Mouse (Mus musculus) hindbrain, postnatal 0 days (tissue): ENCODE measurements at regions not wholly inside any gene's neighbourhood (a gene's known extent, or its start where the extent isn't known, plus 50 kb on each side); places are given as distances from the start of the nearest gene placed in this dataset.
A peak's percentile ranks its signal among the peaks of the same experiment; 100 is the strongest.

Experiments
- ATAC-seq: fragments of 200-750 bp; cut with Nextera tagmentation; 2 replicates; pipeline ENCODE4 v1.8.0; 2017; ENCODE audit warnings: mild to moderate bottlenecking, moderate TSS enrichment, moderate library complexity
- DNase-seq: peaks from one replicate; pipeline ENCODE4 v3.0.0-alpha.2; 2015; ENCODE audit warnings: low spot score
- H3K27ac ChIP-seq: fragments of 300-500 bp; sonication (generic); 2 replicates; pipeline ENCODE4 v1.5.1; 2014; ENCODE audit warnings: mild to moderate bottlenecking
- H3K27me3 ChIP-seq: fragments of 300-500 bp; sonication (generic); 2 replicates; pipeline ENCODE4 v1.6.1; 2014; ENCODE audit warnings: low read length, mixed read lengths; ENCODE audit not compliant: insufficient read depth
- H3K36me3 ChIP-seq: fragments of 300-500 bp; sonication (generic); 2 replicates; pipeline ENCODE4 v1.6.1; 2014; ENCODE audit warnings: low read length, mixed read lengths; ENCODE audit not compliant: insufficient read depth
- H3K4me1 ChIP-seq: fragments of 300-500 bp; sonication (generic); 2 replicates; pipeline ENCODE4 v1.6.1; 2014; ENCODE audit warnings: antibody characterized with exemption, low read length, mixed read lengths; ENCODE audit not compliant: insufficient read depth
- H3K4me2 ChIP-seq: fragments of 300-500 bp; sonication (generic); 2 replicates; pipeline ENCODE4 v1.6.1; 2014; ENCODE audit warnings: low read depth, mild to moderate bottlenecking, low read length, moderate library complexity, mixed read lengths
- H3K4me3 ChIP-seq: fragments of 300-500 bp; sonication (generic); 2 replicates; pipeline ENCODE4 v1.5.1; 2014; ENCODE audit warnings: low read length
- H3K9ac ChIP-seq: fragments of 300-500 bp; sonication (generic); replicated peaks from 2 replicates; pipeline ENCODE4 v1.6.1; 2014; ENCODE audit warnings: mild to moderate bottlenecking, low read length, moderate library complexity, mixed read lengths
- H3K9me3 ChIP-seq: fragments of 300-500 bp; sonication (generic); 2 replicates; pipeline ENCODE4 v1.6.1; 2016; ENCODE audit warnings: low read length, mixed read lengths
- CTCF ChIP-seq: IDR thresholded peaks from 2 replicates; pipeline ENCODE4 v1.5.1; 2016; ENCODE audit warnings: antibody characterized with exemption, control low read depth, low read depth
- WGBS: fragments of 180-500 bp; shearing (Covaris S2); extraction: QIAGEN DNeasy Blood & Tissue Kit; methylation state at CpG from one replicate; pipeline ENCODE4 v1.1.7; 2014; 5-methylcytosine and 5-hydroxymethylcytosine counted together

- Histone ChIP-seq H3K27me3 (no peaks in the 10 kb centered on the region), H3K4me2 (no peak overlapping the region), H3K9me3 (no peaks in the 10 kb centered on the region), H3K4me3 (no peak overlapping the region), H3K27ac (no peak overlapping the region), H3K9ac (no peak overlapping the region), H3K36me3 (no peaks in the 10 kb centered on the region), H3K4me1 (no peaks in the 10 kb centered on the region)
- ATAC-seq (no peak), DNase-seq (no peak)
- TF ChIP-seq CTCF: no peak
Observed at GRCm38 (mm10) chr15:56119287-56120065, 1357.9 kb downstream of the Slc22a22 start.

- Histone ChIP-seq H3K4me3 (no peak overlapping the region), H3K9ac (no peak overlapping the region), H3K27me3 (no peaks in the 10 kb centered on the region), H3K9me3 (no peaks in the 10 kb centered on the region), H3K4me1 (no peaks in the 10 kb centered on the region), H3K4me2 (no peak overlapping the region), H3K27ac (no peak overlapping the region), H3K36me3 (no peaks in the 10 kb centered on the region)
- no peak for TF ChIP-seq CTCF
- ATAC-seq: no peak
- 51% methylated on average over 2 of the region's 2 CpGs for WGBS
- no peak for DNase-seq
Observed at GRCm38 (mm10) chr15:56108313-56108712, 1369.1 kb downstream of the Slc22a22 start.

DNA sequence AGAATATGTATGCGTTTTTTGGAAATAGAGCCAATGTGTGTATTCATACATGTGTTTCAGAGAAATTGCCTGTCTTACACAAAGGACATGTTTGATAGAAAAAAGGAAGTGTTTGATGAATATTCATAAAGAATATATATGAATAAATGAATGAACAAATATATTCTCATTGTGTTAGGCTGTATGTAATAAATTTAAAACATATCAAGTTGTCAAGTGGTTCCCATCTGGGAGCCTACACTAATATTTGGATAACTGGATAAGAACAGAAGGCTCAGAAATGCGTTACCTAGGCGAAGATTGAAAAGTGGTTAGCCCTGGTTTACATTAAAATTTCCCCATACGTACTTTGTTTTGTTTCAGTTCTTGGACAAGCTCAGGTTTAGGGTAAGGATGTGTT, 1369.7 kb downstream of the Slc22a22 start:
- Histone ChIP-seq H3K27me3 (no peaks in the 10 kb centered on the region), H3K4me1 (no peaks in the 10 kb centered on the region), H3K4me2 (no peak overlapping the region), H3K27ac (no peak overlapping the region), H3K4me3 (no peak overlapping the region), H3K36me3 (no peaks in the 10 kb centered on the region), H3K9ac (no peak overlapping the region), H3K9me3 (no peaks in the 10 kb centered on the region)
- TF ChIP-seq CTCF: no peak
- ATAC-seq (no peak), DNase-seq (no peak)
- WGBS: 86% methylated on average over 4 of the region's 4 CpGs

DNA sequence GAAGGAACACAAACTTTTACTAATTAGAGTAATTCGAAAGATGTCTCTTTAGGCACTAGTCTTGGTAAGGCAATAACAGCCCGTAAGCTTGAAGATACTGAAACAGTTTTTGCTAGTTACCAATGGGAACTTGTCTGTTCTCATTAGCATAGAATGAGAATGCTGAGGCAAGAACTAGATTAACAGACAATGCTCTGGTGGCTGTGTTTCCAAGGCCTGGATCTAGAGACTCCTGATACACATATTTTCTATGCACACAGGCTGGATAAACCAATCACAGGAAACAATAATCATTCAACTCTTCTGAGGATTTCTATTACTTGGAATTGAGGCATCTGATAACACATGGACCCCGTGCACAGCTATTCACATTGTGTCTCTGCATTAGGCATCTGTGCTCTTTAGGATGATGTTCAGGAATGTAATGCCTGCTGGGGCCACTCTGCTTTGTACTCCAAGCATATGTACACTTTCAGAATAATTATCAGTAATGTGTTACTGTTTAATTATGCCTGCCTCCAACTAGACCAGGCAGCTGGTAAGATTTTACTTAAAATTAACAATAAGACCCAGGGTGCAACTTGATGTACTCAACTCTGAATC, 1377.2 kb downstream of the Slc22a22 start:
- H3K27me3 ChIP-seq: no peaks in the 10 kb centered on the region
- no peaks in the 10 kb centered on the region for H3K4me1 ChIP-seq
- no peak overlapping the region for H3K27ac ChIP-seq
- no peak overlapping the region for H3K4me2 ChIP-seq
- DNase-seq (no peak), ATAC-seq (no peak)
- H3K36me3 ChIP-seq: no peaks in the 10 kb centered on the region
- whole genome bisulfite sequencing: 69% methylated on average over 3 of the region's 3 CpGs
- no peak overlapping the region for H3K4me3 ChIP-seq
- no peak overlapping the region for H3K9ac ChIP-seq
- no peak for TF ChIP-seq CTCF
- H3K9me3 ChIP-seq: no peaks in the 10 kb centered on the region

DNA sequence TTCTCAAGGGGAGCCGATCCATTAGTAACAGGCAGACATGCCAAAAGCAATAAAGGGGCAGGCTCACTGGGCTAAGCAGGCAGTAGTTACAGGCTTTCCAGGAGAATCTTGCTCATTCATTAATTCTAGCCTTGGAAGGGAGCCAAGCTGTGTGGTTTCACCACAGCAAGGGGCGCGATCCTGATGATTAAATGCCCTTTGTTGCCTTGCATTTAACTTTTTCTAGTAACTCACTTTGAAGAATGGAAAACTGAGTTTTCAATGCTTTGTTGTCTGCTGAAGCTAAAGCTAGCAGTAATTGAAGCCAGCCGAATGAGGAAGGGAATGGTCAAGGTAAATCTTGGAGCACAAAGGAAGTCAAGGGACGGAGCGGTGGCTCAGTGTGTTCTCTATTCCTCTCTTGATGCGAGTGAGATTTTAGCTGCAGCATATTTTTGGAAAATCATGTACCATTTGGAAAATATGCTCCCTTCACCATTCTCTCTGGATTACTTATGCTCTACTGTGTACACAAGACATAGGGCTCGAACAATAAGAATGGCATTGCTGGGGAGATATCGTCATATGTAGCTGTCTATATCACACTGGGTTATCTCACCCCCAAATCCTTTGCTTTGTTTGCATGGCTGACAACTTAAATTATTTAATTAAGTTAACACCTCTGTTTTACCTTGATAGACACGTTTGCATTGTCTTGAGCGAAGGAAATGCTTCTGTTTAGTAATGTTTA, 1399.4 kb downstream of the Slc22a22 start:
- WGBS: 24% methylated on average over 11 of the region's 11 CpGs

DNA sequence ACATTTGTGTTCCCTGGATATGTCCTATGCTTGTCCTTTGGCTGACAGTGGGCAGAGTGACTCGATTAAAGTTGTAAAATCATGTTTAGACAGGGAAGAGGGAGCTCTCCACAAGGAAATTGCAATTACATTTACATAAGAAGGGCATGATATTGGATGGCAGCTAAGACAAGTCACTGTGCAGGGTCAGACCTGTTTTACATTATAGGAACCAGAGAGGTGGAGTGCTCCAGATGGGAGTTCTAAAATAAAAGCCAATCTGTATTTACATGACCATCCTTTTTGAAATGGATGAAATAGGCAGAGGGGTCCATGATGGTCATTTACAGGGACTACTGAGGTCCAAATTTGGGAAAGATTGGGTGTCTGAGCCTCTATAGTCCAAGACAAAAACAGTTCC, 1400.3 kb downstream of the Slc22a22 start:
- no peak for ATAC-seq
- 27% methylated on average over 1 of the region's 1 CpGs for WGBS
- Histone ChIP-seq H3K4me1 (no peaks in the 10 kb centered on the region), H3K9me3 (no peaks in the 10 kb centered on the region), H3K9ac (no peak overlapping the region), H3K27ac (no peak overlapping the region), H3K36me3 (no peaks in the 10 kb centered on the region), H3K4me3 (no peak overlapping the region), H3K27me3 (no peaks in the 10 kb centered on the region), H3K4me2 (no peak overlapping the region)
- TF ChIP-seq CTCF: no peak
- DNase-seq: no peak

More for the DNA sequence above, 1399.4 kb downstream of the Slc22a22 start:
- H3K27me3 ChIP-seq: no peaks in the 10 kb centered on the region
- ATAC-seq (peak; percentile 77), DNase-seq (peak; percentile 84)
- peak overlapping the region; percentile 46 for H3K4me2 ChIP-seq
- H3K36me3 ChIP-seq: no peaks in the 10 kb centered on the region
- no peak overlapping the region for H3K9ac ChIP-seq
- H3K4me1 ChIP-seq: no peaks in the 10 kb centered on the region
- H3K27ac ChIP-seq: no peak overlapping the region
- no peak overlapping the region for H3K4me3 ChIP-seq
- H3K9me3 ChIP-seq: no peaks in the 10 kb centered on the region
- TF ChIP-seq CTCF: peak; percentile 20

DNA sequence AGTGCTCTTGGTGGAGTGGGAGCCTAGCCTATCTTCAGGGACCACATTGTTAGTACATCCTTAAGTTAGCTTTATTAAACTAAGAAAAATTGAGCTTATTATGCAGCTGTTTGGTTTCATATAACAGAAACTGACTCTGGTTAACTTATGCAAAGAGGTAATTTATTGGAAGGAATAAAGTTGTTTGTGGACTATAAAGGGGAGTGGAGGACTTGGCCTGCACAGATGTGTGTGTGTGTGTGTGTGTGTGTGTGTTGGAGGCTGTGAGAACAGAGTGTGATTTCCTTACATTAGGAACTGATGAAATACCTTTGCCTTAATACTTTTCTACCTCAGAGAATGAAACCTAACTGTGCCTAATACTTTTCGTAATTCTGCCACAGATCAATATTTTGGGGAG, 1400.7 kb downstream of the Slc22a22 start:
- WGBS: 79% methylated on average over 1 of the region's 1 CpGs
- Histone ChIP-seq H3K4me3 (no peak overlapping the region), H3K9ac (no peak overlapping the region), H3K4me2 (no peak overlapping the region), H3K27me3 (no peaks in the 10 kb centered on the region), H3K36me3 (no peaks in the 10 kb centered on the region), H3K9me3 (no peaks in the 10 kb centered on the region), H3K4me1 (no peaks in the 10 kb centered on the region), H3K27ac (no peak overlapping the region)
- ATAC-seq: no peak
- no peak for TF ChIP-seq CTCF
- no peak for DNase-seq
